Mouse (Mus musculus): Measurements from ENCODE around the gene Cnot6. TPM values are rescaled to one million over a fixed set of nuclear protein-coding genes. Genes with fewer than 3 reads are reported as not detected.

Cnot6 gene
- total RNA-seq (2021), result 10 to 100 TPM; 42.6 to 45.2 TPM
- long read RNA-seq, experiment 1, full-length matches to known transcripts, result 19 of 27 reads
- long read RNA-seq, experiment 1, partial matches to known transcripts, result 0 of 27 reads
- long read RNA-seq, experiment 1, other reads (novel, unspliced or antisense), result 8 of 27 reads
- long read RNA-seq, experiment 2, full-length matches to known transcripts, result 21 of 32 reads
- long read RNA-seq, experiment 2, partial matches to known transcripts, result 1 of 32 reads
- long read RNA-seq, experiment 2, other reads (novel, unspliced or antisense), result 10 of 32 reads

- peak; percentile 98 to 99 for DNase-seq (ENCODE audit: low spot score in 2 of 2)
- intact Hi-C loops (cut with DNase I), result loop anchor here (5.0 kb wide), 1 partner anchor 60 kb away; no protein-coding TSS in a partner anchor
Measured at GRCm38 (mm10) chr11:49712555-49713335, at the start of gene Cnot6. Cnot6 (minus strand) TSS chr11:49712723.

- intact Hi-C loops (cut with DNase I), result no loop called here
Measured at GRCm38 (mm10) chr11:49761130-49761529, 48.6 kb upstream of the Cnot6 start.

GRCm38 (mm10) chr11:49758096-49758495 is 45.6 kb upstream of the Cnot6 start:
- DNase-seq (ENCODE audit: low spot score in 2 of 2), result no peak
- intact Hi-C loops (cut with DNase I), result no loop called here

More at GRCm38 (mm10) chr11:49761130-49761529, 48.6 kb upstream of the Cnot6 start:
- DNase-seq (ENCODE audit: low spot score in 2 of 2), result no peak

GRCm38 (mm10) chr11:49754958-49755665 is 42.6 kb upstream of the Cnot6 start:
- intact Hi-C loops (cut with DNase I), result no loop called here
- DNase-seq (ENCODE audit: low spot score in 2 of 2), result no peak

GRCm38 (mm10) chr11:49746756-49747155 is 34.2 kb upstream of the Cnot6 start:
- intact Hi-C loops (cut with DNase I), result no loop called here

GRCm38 (mm10) chr11:49745839-49746238 is 33.3 kb upstream of the Cnot6 start:
- intact Hi-C loops (cut with DNase I), result no loop called here
- DNase-seq (ENCODE audit: low spot score in 2 of 2), result no peak

More at GRCm38 (mm10) chr11:49746756-49747155, 34.2 kb upstream of the Cnot6 start:
- no peak for DNase-seq (ENCODE audit: low spot score in 2 of 2)

- DNase-seq (ENCODE audit: low spot score in 2 of 2), result no peak
- intact Hi-C loops (cut with DNase I), result loop anchor here (5.0 kb wide), 1 partner anchor 42 kb away; no protein-coding TSS in a partner anchor
Measured at GRCm38 (mm10) chr11:49744981-49745380, 32.5 kb upstream of the Cnot6 start.

GRCm38 (mm10) chr11:49743634-49744033 is 31.1 kb upstream of the Cnot6 start:
- intact Hi-C loops (cut with DNase I), result loop anchor here (5.0 kb wide), 1 partner anchor 44 kb away; no protein-coding TSS in a partner anchor
- no peak for DNase-seq (ENCODE audit: low spot score in 2 of 2)

- intact Hi-C loops (cut with DNase I), result loop anchor here (5.0 kb wide), 1 partner anchor 45 kb away; no protein-coding TSS in a partner anchor
- no peak for DNase-seq (ENCODE audit: low spot score in 2 of 2)
Measured at GRCm38 (mm10) chr11:49742248-49742647, 29.7 kb upstream of the Cnot6 start.

- no peak for DNase-seq (ENCODE audit: low spot score in 2 of 2)
- intact Hi-C loops (cut with DNase I), result loop anchor here (5.0 to 10.0 kb wide), 2 partner anchors 48 to 225 kb away; no protein-coding TSS in a partner anchor
Measured at GRCm38 (mm10) chr11:49739776-49740175, 27.3 kb upstream of the Cnot6 start.

GRCm38 (mm10) chr11:49738659-49739406 is 26.3 kb upstream of the Cnot6 start:
- intact Hi-C loops (cut with DNase I), result loop anchor here (10.0 kb wide), 1 partner anchor 226 kb away; no protein-coding TSS in a partner anchor

GRCm38 (mm10) chr11:49737625-49738024 is 25.1 kb upstream of the Cnot6 start:
- no peak for DNase-seq (ENCODE audit: low spot score in 2 of 2)
- intact Hi-C loops (cut with DNase I), result loop anchor here (10.0 kb wide), 1 partner anchor 227 kb away; no protein-coding TSS in a partner anchor

More at GRCm38 (mm10) chr11:49738659-49739406, 26.3 kb upstream of the Cnot6 start:
- no peak for DNase-seq (ENCODE audit: low spot score in 2 of 2)

GRCm38 (mm10) chr11:49734771-49735170 is 22.2 kb upstream of the Cnot6 start:
- no peak for DNase-seq (ENCODE audit: low spot score in 2 of 2)
- intact Hi-C loops (cut with DNase I), result loop anchor here (10.0 kb wide), 1 partner anchor 230 kb away; no protein-coding TSS in a partner anchor

- no peak for DNase-seq (ENCODE audit: low spot score in 2 of 2)
- intact Hi-C loops (cut with DNase I), result loop anchor here (10.0 kb wide), 1 partner anchor 234 kb away; no protein-coding TSS in a partner anchor
Measured at GRCm38 (mm10) chr11:49730275-49730948, 17.9 kb upstream of the Cnot6 start.

- DNase-seq (ENCODE audit: low spot score in 2 of 2), result peak; percentile 73
- intact Hi-C loops (cut with DNase I), result loop anchor here (2.0 to 5.0 kb wide), 3 partner anchors 64 to 141 kb away; partner anchors contain the start of genes Gfpt2 and Mapk9
Measured at GRCm38 (mm10) chr11:49727877-49728276, 15.4 kb upstream of the Cnot6 start.

GRCm38 (mm10) chr11:49726800-49727199 is 14.3 kb upstream of the Cnot6 start:
- no peak for DNase-seq (ENCODE audit: low spot score in 2 of 2)
- intact Hi-C loops (cut with DNase I), result loop anchor here (5.0 kb wide), 2 partner anchors 66 to 121 kb away; partner anchors contain the start of genes Gfpt2 and Mapk9

GRCm38 (mm10) chr11:49724676-49725075 is 12.2 kb upstream of the Cnot6 start:
- DNase-seq (ENCODE audit: low spot score in 2 of 2), result no peak
- intact Hi-C loops (cut with DNase I), result loop anchor here (5.0 kb wide), 2 partner anchors 68 to 123 kb away; partner anchors contain the start of genes Gfpt2 and Mapk9

- intact Hi-C loops (cut with DNase I), result no loop called here
- no peak for DNase-seq (ENCODE audit: low spot score in 2 of 2)
Measured at GRCm38 (mm10) chr11:49723281-49723680, 10.8 kb upstream of the Cnot6 start.
